Mouse (Mus musculus): ENCODE measurements around the gene Utp15.
A peak's percentile ranks its signal among the peaks of the same experiment; 100 is the strongest.

- TF ChIP-seq CTCF (IDR thresholded peaks at IDR 0.05; ENCODE audit: low read depth): peak; percentile 48
- no peak for TF ChIP-seq EP300 (optimal IDR thresholded peaks at IDR 0.05)
Observed at GRCm38 (mm10) chr13:98290719-98291118, 27.9 kb upstream of the Utp15 start.
